Mouse (Mus musculus) ovary, postnatal 14 days (tissue): ENCODE measurements around the gene Rprd1b.

Experiments used
- DNase-seq: peaks from one replicate; pipeline ENCODE4 v3.0.0; 2022; ENCODE audit warnings: low spot score

The Rprd1b gene

DNA sequence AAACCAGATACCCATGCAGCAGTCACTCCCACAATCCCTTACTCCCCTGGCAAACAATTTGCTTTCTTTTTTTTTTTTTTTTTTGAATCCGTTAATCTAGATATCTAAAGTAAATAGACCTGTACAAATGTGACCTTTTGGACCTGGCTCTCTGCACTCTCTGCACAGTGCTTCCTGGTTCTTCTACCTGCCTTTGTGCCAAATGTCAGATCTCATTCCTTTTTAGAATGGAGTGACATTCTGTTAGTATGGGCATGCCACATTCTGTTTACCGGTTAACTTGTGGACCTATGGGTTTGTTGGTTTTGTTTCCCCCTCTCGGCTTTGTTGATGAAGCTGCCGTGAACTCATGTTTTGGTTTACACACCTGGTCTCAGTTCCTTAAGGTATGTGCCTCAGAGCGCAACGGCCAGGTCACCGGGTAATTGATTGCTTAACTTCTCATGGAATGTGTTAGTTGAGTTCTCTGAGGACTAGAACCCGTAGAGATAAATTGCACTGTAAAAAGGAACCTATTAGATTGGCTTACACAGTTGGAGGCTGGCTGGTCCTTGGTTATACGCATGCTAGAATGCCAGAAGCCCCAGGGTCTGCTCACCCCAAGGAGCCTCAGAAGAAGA lies 52.4 kb downstream of the Rprd1b start:
- DNase-seq = no peak

DNA sequence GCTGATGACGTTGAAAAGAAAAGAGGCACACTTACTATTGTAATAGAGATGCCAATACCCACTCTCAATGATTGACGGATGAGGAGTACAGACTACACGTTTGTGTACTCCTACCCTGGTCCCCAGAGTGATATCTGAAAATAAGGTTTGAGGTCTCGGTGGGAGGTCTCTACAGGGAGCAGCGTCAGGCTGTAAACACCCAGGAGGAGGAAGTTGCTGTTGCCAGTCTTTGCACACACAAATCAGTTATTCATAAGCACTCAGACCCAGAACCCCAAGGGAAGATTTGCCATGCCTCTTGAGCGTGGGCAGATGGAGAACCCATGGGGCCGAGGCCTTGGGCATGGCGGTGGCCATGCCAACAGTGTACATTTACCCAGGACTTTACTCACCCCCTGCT lies 56.2 kb downstream of the Rprd1b start:
- DNase-seq = no peak

DNA sequence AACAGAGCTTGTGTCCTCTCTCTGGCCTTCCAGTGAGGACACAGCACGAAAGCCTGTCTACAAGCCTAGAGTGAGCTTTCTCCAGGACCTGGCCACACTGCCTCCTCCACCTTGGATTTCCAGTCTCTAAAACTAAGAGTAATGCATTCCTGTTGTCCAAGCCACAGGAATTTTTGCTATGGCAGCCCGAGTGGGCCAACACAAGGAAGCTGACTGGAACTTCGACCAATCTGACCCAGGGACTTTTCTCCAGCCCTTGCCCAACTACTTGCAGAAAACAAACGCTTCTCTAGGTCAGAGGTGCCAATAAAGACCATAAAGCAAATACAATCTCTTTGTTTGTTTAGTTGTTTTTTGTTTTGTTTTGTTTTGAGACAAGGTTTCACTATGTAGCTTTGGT lies 61.8 kb downstream of the Rprd1b start:
- no peak for DNase-seq

- no peak for DNase-seq
These were observed 65.0 kb downstream of the Rprd1b start for GRCm38 (mm10) chr2:158093345-158093744.

DNA sequence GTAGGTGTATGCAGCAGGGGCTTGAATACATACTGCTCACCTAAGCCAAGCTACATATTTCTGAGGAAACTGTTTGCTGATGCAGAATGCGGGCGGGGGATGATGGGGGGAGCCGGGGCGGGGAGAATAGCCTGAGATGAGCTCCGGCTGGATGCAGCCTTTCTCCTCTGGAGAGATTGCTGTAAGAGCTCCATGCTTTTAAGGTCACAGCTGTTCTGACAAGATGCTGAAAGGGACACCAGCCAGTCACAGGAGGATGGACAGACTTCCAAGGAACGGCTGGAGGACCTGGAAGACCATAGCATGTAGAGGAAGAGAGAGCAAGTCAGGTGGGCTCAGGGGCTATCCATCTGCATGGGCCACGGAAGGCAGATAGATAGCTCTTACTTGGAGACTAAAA lies 66.0 kb downstream of the Rprd1b start:
- no peak for DNase-seq

GRCm38 (mm10) chr2:158094846-158095245 lies 66.5 kb downstream of the Rprd1b start:
- no peak for DNase-seq

GRCm38 (mm10) chr2:158097071-158097470 lies 68.8 kb downstream of the Rprd1b start:
- no peak for DNase-seq

DNA sequence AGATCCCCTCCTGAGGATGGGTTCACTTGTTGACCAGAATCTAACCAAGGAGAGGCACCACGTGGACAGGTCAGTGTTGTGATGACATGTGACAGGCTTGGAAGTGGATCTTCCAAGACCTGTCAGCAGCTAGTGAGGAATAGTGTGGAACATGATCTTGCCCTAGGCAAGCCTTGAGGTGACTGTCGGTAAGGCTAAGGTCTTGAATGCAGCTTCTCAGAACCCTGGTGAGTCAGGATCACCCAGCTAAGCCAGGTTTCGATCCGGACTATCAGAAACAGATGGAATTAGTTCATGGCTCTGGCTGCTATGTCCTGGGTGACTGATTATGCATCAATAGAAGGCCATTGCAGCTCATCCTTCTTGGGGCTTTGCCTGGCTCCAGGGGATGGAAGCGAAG lies 70.4 kb downstream of the Rprd1b start:
- no peak for DNase-seq

DNA sequence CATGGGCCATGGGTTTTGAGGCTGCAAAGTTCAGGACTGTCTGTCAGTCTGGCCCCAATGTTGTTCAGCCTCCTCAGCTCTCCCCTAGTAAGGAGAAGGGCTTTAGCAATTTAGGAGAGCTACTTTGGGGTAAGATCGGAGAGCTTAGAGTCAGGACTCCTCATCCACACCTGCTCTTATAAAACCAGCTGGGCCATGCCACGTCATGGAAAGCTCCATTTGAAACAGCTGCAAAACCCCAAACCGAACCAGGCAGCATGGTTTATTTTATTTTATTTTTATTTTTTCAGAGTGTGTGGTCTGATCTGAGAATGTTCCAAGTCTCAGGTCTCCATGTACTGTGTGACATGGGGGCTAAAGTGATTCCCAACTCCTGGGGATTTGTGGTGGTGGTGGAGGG lies 71.2 kb downstream of the Rprd1b start:
- no peak for DNase-seq

DNA sequence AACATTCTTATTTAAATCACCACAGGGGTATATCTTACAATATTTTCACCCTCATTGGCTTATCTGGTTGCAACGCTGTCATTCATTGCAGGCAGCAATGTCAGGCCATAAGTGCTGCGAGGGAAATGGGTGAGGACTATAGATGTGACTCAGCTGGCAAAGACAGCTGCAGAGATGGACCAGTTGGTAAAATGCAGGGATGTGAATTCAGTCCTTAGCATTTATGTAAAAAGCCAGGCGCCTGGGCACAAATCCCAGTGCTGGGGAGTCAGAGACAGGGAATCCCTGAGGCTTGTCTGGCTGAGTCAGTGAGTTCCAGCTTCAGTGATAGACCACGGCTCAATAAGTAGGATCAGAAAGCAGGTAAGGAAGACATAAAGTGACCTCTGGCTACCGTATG lies 73.5 kb downstream of the Rprd1b start:
- DNase-seq = no peak

DNA sequence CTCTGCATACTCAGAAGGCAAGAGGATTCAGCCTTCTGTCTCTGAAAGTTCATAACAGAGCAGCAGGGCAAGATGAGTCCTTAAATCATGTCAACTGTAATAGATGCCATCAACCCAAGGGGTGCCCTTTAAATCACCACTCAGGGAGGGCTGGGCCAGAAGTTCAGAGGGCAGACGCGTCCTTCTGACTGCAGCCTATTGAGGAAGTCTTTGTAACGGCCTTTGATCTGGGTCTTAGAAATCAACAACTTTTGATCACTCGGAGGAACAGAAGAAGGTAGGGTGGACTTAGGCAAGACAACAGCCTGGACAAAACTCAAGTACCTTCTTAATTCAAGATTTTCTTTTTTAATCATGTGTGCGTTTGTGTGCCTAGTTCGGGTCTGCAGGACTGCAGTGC lies 76.7 kb downstream of the Rprd1b start:
- DNase-seq = no peak

GRCm38 (mm10) chr2:158105605-158106004 lies 77.3 kb downstream of the Rprd1b start:
- no peak for DNase-seq

DNA sequence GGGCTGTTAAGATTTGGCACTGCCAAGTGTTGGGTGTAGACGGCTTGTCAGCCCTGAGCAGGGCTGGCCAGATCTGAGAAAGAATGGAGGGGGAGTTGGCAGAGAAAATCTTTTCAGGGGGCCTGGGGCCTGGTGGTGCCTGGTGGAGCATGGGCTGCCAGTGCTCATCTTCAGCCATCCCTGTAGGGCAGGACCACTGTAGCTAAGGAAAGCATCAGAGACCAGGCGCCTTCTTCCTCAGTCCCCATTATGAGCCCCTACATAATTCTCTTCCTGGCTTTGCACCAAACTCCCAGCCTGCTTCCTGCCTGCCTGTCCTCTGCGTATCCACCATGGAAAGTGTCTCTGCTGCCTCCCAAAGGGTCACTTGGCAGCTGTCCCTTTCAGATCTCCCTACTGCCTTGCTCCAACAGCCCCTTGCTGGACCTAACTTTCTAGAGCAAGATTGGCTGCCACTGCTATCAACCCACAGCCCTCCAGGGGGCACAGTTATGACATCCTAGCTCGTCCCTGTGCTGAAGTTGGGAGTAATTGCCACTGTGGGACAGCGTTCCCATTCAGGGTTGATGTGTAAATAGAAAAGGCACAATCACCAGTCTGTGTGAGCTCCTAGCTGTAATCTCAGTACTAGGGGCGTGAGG lies 78.8 kb downstream of the Rprd1b start:
- peak; percentile 38 for DNase-seq

DNA sequence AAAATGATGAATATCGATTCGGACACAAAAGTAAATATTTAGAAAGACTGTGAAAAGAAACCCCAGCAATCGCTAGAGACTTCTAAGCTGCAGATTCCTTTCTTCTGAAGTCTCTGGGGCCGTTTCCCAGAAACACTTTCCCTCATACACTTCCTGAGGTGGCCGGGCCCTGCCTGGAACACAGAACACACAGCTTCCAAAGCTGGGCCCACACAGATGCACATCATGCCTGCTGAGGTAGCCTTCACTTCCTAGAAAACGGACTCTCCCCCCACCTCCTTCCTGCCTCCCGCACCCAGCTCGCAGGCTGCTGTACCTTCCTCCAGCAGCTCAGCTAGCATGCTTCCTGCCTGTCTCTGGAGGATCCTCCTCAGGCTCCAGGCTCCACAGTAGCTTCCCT lies 81.2 kb downstream of the Rprd1b start:
- DNase-seq = no peak

GRCm38 (mm10) chr2:158113591-158114257 lies 85.4 kb downstream of the Rprd1b start:
- peak; percentile 73 for DNase-seq

DNA sequence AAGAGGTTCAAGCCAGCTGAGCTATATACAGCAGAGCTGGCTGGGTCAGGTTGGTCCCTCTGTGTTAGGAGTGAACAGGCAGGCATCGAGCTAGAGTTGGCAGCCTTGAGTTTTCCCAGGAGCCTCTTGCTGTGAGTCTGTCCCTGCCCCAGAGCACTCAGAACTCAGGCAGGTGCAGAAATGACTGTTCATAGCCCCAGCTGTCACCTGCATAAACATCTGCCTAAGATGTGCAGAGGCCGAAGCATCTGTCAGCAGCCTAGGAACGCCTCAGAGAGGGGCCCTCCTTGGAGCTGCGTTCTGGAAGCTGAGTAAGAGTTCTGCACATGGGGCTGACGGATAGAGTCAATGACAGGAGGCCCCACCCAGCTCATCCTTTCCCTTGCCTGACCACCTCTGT lies 86.6 kb downstream of the Rprd1b start:
- DNase-seq = no peak

- no peak for DNase-seq
These were observed 87.6 kb downstream of the Rprd1b start for GRCm38 (mm10) chr2:158115838-158116453.

DNA sequence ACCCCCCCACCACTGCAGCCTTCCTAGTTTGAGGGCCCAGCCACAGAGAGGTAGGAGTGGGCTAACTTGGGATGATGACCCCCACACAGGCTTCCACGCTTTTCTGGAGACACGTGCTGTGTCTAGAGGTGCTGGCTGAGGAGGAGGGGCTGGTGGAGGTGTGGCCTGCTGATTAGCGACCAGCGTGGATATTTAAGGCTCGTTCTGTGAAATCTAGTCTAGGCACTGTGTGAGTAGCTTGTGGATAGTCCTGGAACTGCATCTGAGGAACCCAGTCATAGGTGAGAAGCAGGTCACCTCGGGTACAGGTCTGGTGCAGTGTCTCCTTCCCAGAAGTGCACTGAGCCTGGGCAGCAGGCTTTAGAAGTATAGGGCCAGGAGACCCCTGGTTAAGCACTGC lies 88.4 kb downstream of the Rprd1b start:
- no peak for DNase-seq

DNA sequence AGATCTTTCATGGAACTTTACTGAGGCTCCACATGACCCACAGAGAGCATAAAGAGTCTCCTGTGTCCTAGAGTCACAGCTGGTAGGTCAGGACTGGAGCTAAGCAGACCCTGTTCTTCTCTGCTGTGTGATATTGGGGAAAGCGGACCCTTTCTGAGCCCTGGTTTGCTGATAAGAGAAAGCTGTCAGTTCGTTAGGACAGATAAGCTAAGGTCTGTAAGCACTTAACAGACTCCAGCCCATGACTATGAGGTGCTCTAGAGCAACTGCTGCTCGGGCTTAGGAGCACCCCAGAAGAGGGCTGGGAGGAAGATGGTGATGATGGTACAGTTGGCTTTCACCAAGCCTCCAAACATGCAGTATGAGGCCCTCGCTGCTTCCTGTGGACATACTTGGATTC lies 90.8 kb downstream of the Rprd1b start:
- DNase-seq = no peak

DNA sequence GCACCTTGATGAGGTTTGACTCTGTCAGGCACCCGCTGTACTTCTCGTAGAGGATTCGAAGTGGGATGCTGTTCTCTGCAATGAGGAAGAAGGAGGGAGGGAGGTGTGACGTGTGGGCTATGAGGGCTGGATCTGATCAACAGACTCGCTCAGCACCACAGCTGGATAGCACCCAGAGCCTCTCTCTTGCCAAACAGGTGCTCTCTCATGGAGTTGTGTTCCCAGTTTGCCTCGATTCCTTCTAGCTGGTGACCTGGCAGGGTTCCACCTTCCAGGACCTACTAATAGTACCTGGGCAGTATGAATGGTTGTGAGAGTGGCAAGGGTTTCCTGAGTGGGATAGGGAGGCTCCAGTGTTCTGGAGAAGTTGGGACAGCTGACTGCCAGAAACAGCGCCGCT lies 91.9 kb downstream of the Rprd1b start:
- no peak for DNase-seq

DNA sequence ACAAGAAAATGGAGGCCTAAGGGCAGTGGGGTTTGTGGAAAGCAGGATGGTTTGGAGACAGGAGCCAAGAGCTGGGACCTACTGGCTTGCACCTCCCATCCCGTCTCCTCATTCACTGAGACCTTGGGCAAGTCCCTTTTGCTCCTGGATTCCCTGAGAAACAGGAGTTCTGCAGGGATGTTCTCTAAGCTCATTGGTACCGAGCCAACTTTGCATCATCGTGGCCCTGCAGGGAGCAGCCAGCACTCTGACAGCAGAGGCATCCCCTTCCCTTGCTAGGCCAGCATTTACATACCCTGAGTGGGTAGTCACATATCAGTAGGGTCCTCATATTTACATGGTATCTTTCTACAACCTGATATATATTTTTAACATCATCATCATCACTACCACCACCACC lies 92.6 kb downstream of the Rprd1b start:
- DNase-seq = no peak

GRCm38 (mm10) chr2:158121645-158122326 lies 93.5 kb downstream of the Rprd1b start:
- peak; percentile 51 for DNase-seq

GRCm38 (mm10) chr2:158122814-158123213 lies 94.5 kb downstream of the Rprd1b start:
- DNase-seq = no peak
